Mouse (Mus musculus) kidney, postnatal 0 days (tissue): Measurements from ENCODE around the gene Usp12. TPM values are rescaled to one million over a fixed set of nuclear protein-coding genes. Genes with fewer than 3 reads are reported as not detected.

ENCODE experiments used
- ATAC-seq: fragments of 200-750 bp; cut with Nextera tagmentation; replicated peaks from 2 replicates; pipeline ENCODE4 v1.8.0; 2017; ENCODE audit warnings: low read depth, moderate number of reproducible peaks, moderate TSS enrichment, moderate library complexity; ENCODE audit not compliant: low FRiP score
- DNase-seq: peaks from one replicate; pipeline ENCODE4 v3.0.0-alpha.2; 2016; ENCODE audit warnings: low spot score
- H3K27ac ChIP-seq: fragments of 300-500 bp; sonication (generic); 2 replicates; pipeline ENCODE4 v1.5.1; 2014; ENCODE audit warnings: mild to moderate bottlenecking
- H3K27me3 ChIP-seq: fragments of 300-500 bp; sonication (generic); 2 replicates; pipeline ENCODE4 v1.6.1; 2014; ENCODE audit warnings: low read length, mixed read lengths; ENCODE audit not compliant: insufficient read depth
- H3K36me3 ChIP-seq: fragments of 300-500 bp; sonication (generic); 2 replicates; pipeline ENCODE4 v1.6.1; 2014; ENCODE audit warnings: low read length, mixed read lengths; ENCODE audit not compliant: insufficient read depth
- H3K4me1 ChIP-seq: fragments of 300-500 bp; sonication (generic); replicated peaks from 2 replicates; pipeline ENCODE4 v1.6.1; 2014; ENCODE audit warnings: antibody characterized with exemption, low read length, mixed read lengths; ENCODE audit not compliant: insufficient read depth
- H3K4me2 ChIP-seq: fragments of 300-500 bp; sonication (generic); 2 replicates; pipeline ENCODE4 v1.6.1; 2014; ENCODE audit warnings: mild to moderate bottlenecking, low read length, moderate library complexity, mixed read lengths
- H3K4me3 ChIP-seq: fragments of 300-500 bp; sonication (generic); replicated peaks from 2 replicates; pipeline ENCODE4 v1.5.1; 2014; ENCODE audit warnings: low read depth, low read length
- H3K9ac ChIP-seq: fragments of 300-500 bp; sonication (generic); 2 replicates; pipeline ENCODE4 v1.6.1; 2014; ENCODE audit warnings: low read depth, low read length
- H3K9me3 ChIP-seq: fragments of 300-500 bp; sonication (generic); replicated peaks from 2 replicates; pipeline ENCODE4 v1.6.1; 2016; ENCODE audit warnings: low read length, inconsistent platforms, mixed read lengths
- CTCF ChIP-seq: IDR thresholded peaks from 2 replicates; pipeline ENCODE4 v1.5.1; 2016; ENCODE audit warnings: antibody characterized with exemption, low read depth, mild to moderate bottlenecking, moderate library complexity
- WGBS: fragments of 180-500 bp; shearing (Covaris S2); extraction: QIAGEN DNeasy Blood & Tissue Kit; methylation state at CpG from one replicate; pipeline ENCODE4 v1.1.7; 2014; 5-methylcytosine and 5-hydroxymethylcytosine counted together
- polyA plus RNA-seq: library from polyadenylated mRNA; unstranded; fragments of >200 nt; fragmentation: Nextera tagmentation; extraction: Ambion mirVana; gene quantifications from 2 replicates; pipeline ENCODE4 v1.2.1, GENCODE M21; 2015

The Usp12 gene
- polyA plus RNA-seq, 1 experiment from 2014 or later = 18.7 TPM

DNA sequence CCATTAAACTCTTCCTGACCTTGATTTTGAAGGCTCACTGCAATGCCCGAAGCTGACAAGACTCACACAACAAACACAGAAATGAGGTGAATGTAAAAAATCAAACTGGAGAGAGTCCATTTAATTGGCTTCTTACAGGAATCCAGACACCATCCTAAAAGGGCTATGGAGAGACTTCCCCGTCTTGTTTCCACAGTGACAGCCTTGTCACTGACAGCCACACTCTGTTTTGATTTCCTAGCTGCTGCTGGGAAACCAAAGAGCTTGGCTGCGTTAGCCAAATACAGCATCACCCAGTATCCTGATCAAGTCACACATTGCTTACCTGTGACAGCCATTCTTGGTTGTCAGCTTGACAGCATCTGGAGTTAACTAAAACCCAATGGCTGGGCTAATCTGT is 69.8 kb downstream of the Usp12 start:
- DNase-seq (no peak), ATAC-seq (no peak)
- Histone ChIP-seq H3K27me3 (no peaks in the 10 kb centered on the region), H3K9ac (no peak overlapping the region), H3K4me1 (no peaks in the 10 kb centered on the region), H3K9me3 (no peaks in the 10 kb centered on the region), H3K4me2 (no peak overlapping the region), H3K4me3 (no peak overlapping the region), H3K36me3 (no peaks in the 10 kb centered on the region), H3K27ac (no peak overlapping the region)
- 62% methylated on average over 3 of the region's 3 CpGs for WGBS
- no peak for TF ChIP-seq CTCF

DNA sequence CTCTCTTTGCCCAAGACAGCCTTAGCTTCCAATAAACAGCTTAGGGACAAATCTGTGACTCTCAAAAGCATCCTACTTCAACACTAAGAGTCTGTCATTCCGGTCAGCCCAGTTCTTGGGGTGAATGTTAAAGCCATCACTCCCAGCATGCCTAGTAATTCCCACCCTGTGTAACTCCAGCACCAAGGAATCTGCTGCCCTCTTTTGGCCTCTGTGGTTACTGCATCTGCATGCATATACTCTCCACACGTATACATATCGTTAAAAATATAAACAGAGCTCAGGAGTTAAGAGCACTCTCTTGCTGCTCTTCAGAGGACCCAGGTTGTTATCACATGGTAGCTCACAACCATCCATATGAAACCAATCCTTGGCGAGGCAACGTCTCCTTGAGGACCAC is 71.4 kb downstream of the Usp12 start:
- Histone ChIP-seq H3K27me3 (no peaks in the 10 kb centered on the region), H3K9me3 (no peaks in the 10 kb centered on the region), H3K4me3 (no peak overlapping the region), H3K4me1 (no peaks in the 10 kb centered on the region), H3K36me3 (no peaks in the 10 kb centered on the region), H3K27ac (no peak overlapping the region), H3K9ac (no peak overlapping the region), H3K4me2 (no peak overlapping the region)
- 97% methylated on average over 5 of the region's 5 CpGs for WGBS
- 0 out of 2 replicates have a peak, but pooled peaks have one; percentile 20 for TF ChIP-seq CTCF
- ATAC-seq (no peak; the same call in 1 of the 2 replicates), DNase-seq (no peak)

- no peak overlapping the region for H3K4me2 ChIP-seq
- no peak overlapping the region for H3K27ac ChIP-seq
- H3K9ac ChIP-seq = no peak overlapping the region
- no peak for TF ChIP-seq CTCF
- 21% methylated on average over 14 of the region's 14 CpGs for WGBS
- no peaks in the 10 kb centered on the region for H3K36me3 ChIP-seq
- no peak overlapping the region for H3K4me3 ChIP-seq
- H3K9me3 ChIP-seq = no peaks in the 10 kb centered on the region
- H3K27me3 ChIP-seq = no peaks in the 10 kb centered on the region
- ATAC-seq (no peak), DNase-seq (peak; percentile 34)
- no peaks in the 10 kb centered on the region for H3K4me1 ChIP-seq
Observed at GRCm38 (mm10) chr5:146722226-146722625, 72.6 kb downstream of the Usp12 start.

DNA sequence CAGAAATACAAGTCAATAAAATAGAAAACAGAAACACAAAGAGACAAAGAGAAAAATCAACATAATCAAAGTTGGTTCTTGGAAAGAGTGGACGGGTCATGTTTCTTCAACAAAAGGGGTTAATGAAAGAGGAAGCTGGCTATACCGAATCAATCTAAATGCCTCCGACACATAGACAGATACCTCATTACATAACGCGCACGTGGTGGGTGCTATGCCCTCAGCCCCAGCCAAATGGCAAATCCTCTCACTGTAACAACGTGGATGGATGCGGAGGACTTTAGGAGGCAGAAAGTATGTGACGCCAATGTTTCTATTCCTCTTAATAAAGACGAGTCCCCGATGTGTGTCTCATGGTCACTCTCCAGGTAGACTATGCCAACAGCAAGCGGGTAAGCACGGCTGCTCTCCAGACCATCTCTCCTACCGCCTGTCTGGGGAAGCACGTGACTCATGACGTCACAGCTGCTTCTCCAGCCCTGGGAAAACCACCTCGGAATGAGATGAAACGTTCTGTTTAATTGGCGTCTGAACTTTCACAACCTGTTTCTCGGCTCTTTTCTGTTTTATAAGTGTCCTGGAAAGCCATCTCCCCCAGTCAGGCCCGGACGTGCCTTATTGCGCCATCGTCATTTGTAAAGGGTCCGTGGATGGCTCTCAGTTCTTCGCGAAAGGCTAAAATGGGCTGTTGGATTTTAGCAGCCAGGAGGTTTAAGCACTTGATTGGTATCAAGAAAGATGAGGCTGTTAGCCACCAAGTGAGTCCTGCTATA is 75.0 kb downstream of the Usp12 start:
- DNase-seq = no peak
- no peak overlapping the region for H3K4me3 ChIP-seq
- no peaks in the 10 kb centered on the region for H3K27me3 ChIP-seq
- no peak for TF ChIP-seq CTCF
- no peak overlapping the region for H3K9ac ChIP-seq
- H3K9me3 ChIP-seq = no peaks in the 10 kb centered on the region
- H3K4me1 ChIP-seq = no peaks in the 10 kb centered on the region
- H3K27ac ChIP-seq = no peak overlapping the region
- ATAC-seq = no peak
- H3K4me2 ChIP-seq = no peak overlapping the region
- no peaks in the 10 kb centered on the region for H3K36me3 ChIP-seq
- WGBS = 82% methylated on average over 27 of the region's 27 CpGs

GRCm38 (mm10) chr5:146713836-146714235 is 81.0 kb downstream of the Usp12 start:
- H3K4me2 ChIP-seq = no peak overlapping the region
- no peak overlapping the region for H3K4me3 ChIP-seq
- H3K4me1 ChIP-seq = no peaks in the 10 kb centered on the region
- H3K9ac ChIP-seq = no peak overlapping the region
- DNase-seq (no peak), ATAC-seq (0 out of 2 replicates have a peak, but pooled peaks have one; percentile 33)
- no peaks in the 10 kb centered on the region for H3K9me3 ChIP-seq
- H3K27me3 ChIP-seq = no peaks in the 10 kb centered on the region
- no peaks in the 10 kb centered on the region for H3K36me3 ChIP-seq
- WGBS = 85% methylated on average over 12 of the region's 12 CpGs
- no peak overlapping the region for H3K27ac ChIP-seq
- no peak for TF ChIP-seq CTCF

GRCm38 (mm10) chr5:146713088-146713487 is 81.7 kb downstream of the Usp12 start:
- no peak overlapping the region for H3K4me3 ChIP-seq
- no peak for TF ChIP-seq CTCF
- DNase-seq (no peak), ATAC-seq (no peak)
- H3K9ac ChIP-seq = no peak overlapping the region
- H3K4me1 ChIP-seq = no peaks in the 10 kb centered on the region
- no peaks in the 10 kb centered on the region for H3K27me3 ChIP-seq
- 56% methylated on average over 10 of the region's 10 CpGs for WGBS
- no peaks in the 10 kb centered on the region for H3K9me3 ChIP-seq
- H3K36me3 ChIP-seq = no peaks in the 10 kb centered on the region
- no peak overlapping the region for H3K4me2 ChIP-seq
- no peak overlapping the region for H3K27ac ChIP-seq
